Mouse (Mus musculus): ENCODE results near the gene Ralgapa2.
A peak's percentile ranks its signal among the peaks of the same experiment; 100 is the strongest.

Ralgapa2 gene

DNA sequence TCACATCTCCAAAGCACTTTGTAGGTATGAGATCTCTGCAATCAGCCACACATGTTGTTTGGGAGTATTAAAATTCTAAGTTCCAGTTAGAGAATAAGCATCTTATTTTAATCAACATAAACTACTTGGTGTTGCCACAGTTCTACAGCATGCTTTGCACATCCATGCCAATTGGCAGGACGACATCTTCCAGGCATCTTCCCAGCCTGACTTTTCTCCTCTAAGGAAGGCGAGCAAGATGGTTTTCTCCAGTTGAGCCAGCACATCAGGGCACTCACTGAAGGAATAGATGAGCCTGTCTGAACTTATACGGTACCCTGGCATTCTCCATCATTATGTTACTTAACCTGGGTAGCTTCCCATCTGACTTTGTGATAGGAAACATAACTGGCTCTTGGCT is 83.4 kb downstream of the Ralgapa2 start:
- no peak for DNase-seq (ENCODE audit: low spot score)

DNA sequence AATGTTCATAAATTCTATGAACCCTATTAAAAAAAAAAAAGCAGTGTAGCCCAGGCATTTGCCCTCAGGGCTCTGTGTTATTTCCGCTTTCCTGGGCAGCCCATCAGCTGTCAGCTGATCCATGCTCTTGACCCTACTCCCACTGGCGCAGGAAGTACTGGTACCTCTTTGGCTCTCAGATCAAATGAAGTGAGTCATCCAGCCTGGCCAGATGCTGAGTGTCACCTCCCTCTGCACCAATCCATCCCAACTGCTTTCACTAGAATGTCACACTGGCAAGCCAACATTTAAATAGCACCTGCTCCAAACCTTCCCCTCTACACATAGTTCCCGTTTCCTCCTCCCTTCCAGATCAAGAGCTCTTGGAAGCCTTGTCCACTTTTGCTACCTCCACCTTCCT is 84.8 kb downstream of the Ralgapa2 start:
- no peak for DNase-seq (ENCODE audit: low spot score)

DNA sequence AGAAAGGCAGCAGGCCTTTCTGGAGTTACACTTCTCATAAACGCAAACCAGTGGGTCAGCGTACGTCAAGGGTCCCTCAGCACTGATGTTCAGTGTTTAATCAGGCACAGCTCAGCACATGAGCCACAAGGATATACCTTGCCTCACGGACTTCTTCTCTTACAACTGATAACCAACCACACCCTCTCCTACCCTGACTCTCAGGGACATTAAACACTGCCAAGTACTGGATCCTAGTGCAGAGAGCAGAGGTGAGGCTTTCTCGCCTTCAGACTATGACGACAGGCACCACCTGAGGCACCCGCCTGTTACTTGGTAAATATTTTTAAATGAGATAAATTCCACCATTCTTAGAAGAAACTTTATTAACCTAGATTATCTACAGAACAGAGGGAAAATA is 85.8 kb downstream of the Ralgapa2 start:
- DNase-seq (ENCODE audit: low spot score) = no peak

DNA sequence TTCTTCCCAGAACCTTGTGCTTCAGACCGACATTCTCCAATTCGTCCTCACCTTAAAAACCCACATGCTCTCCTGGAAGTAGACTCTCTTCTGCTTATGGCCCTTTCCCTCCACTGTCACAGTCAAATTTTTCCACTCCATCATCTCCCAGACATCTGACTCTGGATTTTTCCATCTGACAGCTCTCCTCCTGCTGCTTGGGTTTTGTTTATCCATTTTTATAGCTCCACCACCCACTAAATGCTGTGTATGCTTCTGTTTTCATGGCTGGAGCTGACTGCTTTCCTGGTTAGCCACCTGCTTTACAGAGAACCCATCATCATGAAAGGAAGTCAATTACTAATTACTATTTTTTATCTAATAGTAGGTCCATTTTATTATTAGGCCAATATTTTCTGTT is 86.9 kb downstream of the Ralgapa2 start:
- DNase-seq (ENCODE audit: low spot score) = no peak

DNA sequence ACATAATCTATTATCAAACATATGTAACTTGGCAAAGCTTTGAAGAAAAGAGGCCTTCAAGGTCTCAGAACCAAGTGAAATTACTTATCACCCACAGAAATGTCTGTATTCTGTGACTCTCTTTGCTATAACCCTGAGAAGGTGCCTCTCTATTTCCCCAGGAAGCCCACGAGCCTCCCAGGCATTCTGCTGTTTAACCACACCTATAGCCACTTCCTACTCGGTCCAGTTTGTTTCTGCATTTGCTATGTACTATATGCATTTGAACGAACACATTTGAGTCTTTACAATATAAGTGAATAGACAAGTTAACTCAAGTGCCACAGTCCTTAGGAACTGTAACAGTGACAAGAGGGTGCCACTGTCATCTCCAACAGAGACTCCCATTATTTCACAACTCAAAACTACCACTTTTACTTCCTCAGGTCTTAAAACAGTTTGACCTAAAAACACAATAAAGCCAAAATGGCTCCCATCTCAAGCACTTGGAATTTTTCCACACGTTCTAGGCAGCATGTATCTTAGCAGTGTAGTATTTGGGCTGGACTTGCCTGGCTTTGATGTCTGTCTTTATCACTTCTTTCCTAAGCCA is 88.3 kb downstream of the Ralgapa2 start:
- no peak for DNase-seq (ENCODE audit: low spot score)

DNA sequence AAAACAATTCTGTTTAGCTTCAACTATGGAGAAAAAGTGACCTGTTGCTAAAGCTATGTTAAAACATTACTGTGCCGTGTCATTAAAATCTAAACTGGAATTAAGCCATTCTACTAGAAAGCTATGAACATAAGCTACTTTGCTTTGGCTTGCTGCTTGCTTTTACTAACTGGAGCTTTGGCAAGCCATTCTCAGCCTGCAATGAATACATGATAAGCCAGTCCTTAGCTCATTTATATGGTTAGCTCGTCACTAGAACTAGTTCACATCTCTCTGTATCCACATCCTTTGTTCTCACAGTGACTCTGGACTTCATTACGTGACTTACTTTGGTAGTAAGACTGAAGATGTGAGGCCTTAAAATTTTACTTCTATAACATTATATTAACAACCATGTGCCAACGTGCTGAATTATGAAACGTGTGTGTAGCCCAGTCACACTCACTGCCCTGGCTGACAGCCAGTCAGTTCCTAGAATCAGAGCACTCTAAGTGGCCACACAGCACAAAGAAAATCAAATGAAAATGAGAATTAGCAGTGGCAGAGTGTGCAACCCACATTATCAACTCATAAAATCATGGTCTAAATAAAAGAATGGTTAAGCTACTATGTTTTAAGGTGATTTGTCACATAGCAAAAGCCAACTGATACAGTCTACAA is 89.0 kb downstream of the Ralgapa2 start:
- no peak for DNase-seq (ENCODE audit: low spot score)

DNA sequence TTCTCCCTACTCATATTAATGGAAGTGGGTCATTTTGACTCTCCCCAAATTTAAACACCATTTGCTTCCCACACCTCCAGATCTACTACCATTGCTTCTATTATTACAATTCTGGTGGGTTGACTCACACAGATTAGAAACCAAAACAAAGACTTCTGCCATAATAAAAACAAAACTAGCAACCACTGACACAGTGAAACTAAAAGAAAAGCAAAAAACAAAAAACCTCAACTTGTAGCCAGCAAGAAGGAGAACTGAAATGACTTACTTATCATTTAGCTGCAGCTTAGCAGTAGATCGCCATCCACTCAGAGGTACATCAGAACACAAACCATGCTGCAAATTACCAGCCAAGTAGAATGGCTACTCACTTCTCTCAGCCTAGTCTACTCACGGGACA is 95.9 kb downstream of the Ralgapa2 start:
- DNase-seq (ENCODE audit: low spot score) = no peak

DNA sequence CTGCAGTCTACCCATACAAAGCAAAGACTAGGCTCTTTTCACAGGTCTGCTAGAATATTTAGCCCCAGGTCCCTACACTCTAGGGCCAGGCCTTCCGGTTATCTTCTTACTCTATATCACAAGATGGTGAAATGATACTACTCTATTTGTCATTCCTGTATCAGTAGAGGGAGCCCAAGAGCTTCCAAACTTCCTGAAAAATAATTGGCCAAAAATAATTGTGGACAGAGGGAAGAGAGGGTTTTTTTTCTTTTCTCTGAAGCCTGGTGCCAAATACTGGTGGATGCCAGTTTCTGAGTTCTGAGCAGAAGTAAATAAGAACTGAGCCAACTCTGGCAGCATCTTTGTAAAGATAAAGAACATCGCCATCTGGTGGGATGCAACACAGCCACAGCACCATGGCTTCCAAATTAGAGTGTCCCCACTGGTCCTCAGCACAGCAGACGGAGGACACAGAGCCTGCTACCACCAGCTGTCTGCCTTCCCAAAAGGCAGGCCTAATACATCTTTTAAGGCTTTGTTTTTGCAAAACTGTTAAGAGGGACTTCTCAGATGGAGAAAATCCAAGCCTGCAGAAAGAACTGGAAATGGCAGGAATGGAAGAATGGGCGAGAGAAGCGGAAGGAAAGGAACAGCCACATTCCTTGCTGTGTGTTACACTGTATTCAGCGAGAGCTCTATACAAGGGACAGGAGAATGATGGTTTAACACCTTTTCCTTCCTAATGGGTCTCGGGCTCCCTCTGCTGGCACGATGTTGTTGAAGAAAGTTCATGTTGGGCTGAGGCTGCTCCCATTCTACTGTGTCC is 97.5 kb downstream of the Ralgapa2 start:
- DNase-seq (ENCODE audit: low spot score) = peak; percentile 46

DNA sequence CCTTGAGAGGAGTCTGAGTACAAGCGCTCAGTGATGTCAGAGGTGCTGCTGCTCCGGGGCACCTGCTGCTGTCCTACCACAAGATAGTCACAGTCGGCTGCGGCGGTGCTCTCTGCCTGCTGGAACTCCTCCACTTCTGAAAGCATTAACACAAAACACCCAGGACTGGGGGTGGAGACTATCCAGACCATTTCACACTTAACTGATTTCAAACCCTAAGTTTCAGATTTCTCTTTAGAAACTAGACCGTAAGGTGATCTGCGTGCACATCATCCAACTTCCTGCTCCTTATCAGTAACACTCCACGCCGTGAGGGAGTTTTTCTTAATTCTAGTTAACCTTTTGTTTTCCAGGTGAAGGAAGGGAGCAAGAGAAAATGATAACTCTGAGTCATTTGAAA is 99.4 kb downstream of the Ralgapa2 start:
- DNase-seq (ENCODE audit: low spot score) = no peak

DNA sequence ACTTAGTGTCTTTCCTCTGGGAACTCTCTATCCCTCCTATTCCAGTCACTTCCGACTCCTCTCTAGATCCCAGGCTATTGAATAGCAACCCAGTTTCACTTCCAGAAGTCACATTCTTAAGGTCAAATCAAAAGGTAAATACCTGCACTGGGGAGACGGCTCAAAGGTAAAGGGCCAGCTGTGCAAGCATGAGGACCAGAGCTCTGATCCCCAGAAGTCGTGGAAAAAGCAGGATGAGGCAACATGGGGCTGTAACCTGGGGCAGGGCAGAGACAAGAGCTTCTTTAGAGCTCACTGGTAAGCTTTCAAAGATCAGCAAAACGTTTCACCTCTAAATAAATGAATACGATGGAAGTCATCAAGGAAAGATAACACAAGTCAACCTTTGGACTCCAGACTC is 100.2 kb downstream of the Ralgapa2 start:
- DNase-seq (ENCODE audit: low spot score) = no peak

DNA sequence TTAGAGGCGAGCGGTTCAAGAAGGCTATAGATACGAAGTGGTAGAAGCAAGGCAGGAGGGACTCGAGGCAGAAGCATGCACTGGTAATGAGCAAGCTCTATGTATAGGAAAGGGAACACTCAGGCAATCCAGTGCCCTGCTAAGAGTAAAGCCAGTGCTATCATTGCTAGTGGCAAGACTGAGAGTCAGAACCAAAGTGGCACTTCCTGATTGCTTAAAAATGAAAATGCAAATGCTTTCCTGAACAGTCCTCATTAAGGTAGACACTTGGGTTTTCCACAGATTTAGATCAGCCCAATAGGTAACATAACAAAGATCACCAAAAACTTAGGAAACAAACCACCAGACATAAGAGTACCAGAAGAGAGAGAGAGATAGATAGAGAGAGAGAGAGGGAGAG is 105.1 kb downstream of the Ralgapa2 start:
- no peak for DNase-seq (ENCODE audit: low spot score)

DNA sequence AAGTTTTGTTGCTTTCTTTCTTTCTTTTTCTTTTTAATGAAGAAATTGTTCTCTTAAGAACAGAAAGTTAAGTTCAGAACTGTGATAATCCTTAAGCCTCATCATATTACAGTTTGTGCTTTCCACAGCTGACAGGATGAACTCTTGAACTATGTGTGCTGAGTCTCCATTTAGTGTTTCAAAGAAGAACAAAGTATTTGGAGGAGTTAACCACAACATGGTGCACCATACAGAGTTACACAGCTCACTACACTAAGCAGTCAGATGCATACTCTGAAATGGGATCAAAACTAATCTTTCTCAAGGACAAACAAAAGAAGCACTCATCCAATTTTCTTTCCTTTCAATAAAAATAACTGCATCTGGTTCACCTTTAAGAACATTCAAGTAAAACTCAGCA is 110.6 kb downstream of the Ralgapa2 start:
- no peak for DNase-seq (ENCODE audit: low spot score)

DNA sequence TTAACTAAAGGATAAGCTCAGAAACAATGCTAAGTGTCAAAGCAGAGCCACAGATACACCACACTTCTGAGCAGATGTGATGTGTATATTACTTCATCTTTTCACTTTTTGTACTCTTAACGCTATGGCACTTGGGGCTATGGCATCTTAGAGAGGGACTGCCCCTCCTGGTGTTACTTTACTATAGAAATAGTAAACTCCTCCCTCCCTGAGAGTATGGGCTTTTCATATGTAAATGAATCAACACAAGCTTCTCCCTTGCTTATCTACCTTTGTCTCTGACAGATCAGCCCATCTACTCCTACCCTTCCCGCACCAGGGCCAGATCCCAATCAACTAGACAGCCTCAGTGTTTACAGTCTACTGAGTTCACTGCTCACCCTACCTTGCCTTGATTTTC is 111.4 kb downstream of the Ralgapa2 start:
- DNase-seq (ENCODE audit: low spot score) = no peak

DNA sequence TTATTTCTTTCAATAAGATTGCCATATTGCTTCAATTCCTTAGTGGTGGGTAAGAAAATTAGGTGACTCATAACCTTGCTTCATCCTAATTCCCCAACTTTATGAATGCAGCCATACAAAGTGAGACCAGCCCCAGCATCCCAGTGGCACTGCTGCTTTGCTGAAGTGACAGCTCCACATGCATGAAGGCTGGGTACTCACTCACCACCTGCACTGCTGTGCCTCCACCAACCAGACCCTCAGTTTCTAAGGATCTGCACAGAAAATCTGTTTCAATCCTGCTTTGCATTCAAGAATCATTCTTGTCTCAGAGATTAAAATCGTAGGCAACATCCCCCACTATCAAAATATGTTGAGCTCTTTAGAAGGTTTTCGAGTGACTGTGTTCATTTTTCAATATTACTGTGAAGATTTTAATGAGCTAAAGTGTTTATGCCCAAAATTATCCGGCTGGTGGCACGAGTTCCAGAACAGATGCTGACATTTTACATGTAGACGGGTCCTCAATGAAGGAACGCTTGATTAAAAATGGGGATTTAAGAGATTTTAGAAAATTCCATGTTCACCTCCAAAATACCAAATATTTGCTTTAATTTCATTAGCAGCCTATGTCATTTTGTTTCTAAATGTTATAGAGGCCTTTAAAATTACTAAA is 113.8 kb downstream of the Ralgapa2 start:
- no peak for DNase-seq (ENCODE audit: low spot score)

DNA sequence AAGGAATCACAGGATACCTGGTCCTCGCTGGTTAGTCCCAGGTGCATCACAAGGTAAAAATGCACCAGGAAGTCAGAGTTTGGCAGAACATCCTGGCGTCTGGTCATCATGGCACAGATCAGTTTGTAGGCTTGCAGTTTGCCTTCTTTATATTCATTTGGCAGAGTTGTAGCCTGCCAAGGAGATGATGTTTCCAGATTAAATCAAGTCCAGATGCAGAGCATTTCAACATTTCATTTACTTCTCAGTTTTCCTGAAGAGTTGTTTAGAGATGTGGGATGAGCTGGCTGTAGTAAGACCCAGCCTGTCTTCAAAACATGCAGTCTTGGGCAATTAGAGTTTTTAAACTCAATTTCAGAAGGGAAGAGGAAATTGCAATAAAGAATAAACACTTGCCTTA is 124.9 kb downstream of the Ralgapa2 start:
- no peak for DNase-seq (ENCODE audit: low spot score)

DNA sequence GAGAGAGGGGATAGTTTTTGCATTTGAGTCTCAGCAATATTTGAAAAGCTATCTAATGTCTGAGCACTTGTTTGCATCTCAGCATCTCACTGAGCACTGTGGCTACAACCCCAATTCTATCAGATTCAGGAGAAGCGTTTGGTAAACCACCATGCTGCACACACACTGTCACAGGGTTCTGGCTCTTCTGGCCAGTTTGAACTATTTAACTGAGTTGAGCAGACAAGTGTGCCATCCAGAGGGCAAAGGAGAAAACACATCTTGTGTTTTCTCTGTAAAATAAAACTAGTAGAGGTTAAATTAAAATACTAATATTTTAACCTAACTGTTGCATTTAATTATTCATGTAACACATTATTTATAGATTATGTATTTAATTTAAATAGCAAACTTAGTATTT is 127.6 kb downstream of the Ralgapa2 start:
- no peak for DNase-seq (ENCODE audit: low spot score)

DNA sequence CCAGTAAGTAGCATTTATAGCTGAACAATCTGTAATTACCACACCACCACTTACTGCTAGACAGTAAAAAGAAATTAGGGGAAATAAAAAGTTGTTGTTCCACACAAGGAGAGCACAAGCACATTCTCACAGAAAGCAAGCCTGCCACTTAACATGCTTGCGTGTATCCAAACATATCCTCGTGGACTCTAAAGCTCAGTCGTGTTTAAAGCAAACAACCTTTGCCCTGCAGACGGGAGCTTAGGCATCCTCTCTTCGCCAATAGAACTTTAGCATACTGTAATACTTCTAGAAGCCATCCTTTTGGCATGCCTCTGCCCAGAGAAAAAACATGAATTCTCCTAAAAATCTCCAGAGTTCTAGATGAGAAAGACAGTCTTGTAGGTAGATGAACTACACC is 135.9 kb downstream of the Ralgapa2 start:
- no peak for DNase-seq (ENCODE audit: low spot score)

DNA sequence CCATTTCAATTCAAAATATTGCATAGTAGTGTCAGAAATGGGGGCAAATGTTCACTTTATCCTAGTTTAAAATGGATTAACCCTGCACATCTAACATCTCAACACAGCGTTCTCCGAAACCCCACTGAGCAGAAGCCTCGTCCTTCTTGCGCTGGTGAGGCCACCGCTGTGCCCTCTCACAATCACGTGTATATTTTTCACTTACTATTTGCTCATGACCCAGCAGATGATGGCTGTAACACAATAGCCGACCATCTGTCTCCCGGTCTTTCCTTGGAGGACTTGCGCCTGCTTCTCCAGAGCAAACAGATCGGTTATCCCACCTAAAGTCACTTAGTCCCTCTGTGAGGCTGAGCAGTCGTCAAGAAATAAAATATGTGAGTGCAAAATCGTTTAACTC is 146.0 kb downstream of the Ralgapa2 start:
- no peak for DNase-seq (ENCODE audit: low spot score)

DNA sequence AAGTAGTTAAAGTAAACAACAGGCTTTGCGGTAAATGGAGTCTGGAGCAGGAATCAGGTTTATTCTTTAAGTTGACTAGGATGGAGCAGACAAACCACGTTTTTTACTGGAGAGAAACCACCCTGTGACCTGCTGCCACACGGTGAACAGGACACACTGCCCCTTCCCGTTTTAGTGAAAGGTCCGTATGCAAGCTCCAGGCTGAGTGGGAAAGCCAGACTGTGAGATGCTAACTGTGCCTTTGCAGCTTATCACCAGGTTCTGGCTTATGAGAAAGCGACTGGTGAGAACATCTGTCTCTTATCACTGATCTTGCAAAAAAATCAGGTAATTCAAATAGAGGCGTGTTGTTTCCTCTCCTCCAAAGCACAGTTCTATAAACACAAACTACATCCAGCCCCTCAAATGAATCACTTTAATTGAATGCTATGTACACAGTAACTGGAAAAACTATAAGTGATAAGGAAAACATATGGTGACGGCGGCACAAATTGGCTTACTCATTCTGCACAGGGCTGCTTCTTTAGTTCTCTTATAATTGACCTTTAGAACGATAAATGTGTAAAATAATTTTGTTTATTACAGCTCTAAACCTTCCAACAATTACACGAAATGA is 146.7 kb downstream of the Ralgapa2 start:
- no peak for DNase-seq (ENCODE audit: low spot score)

DNA sequence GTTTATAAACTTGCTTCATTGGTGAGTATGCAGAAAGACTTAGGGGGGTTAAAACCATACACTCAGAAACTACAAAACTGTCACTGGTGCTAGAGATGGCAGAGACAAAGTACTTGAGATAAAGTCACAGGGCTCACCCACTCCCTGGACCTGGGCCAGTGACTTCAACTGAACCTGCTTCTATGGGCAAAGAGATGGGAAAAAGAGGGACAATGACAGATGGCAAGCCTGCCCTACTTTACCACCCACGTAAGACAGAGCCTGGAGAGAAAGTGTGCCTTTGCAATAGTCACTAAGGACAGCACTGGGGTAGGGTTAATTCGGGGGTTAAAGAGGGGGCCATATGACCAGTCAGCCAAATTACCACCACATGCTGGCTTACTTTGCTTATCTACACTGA is 148.7 kb downstream of the Ralgapa2 start:
- no peak for DNase-seq (ENCODE audit: low spot score)

DNA sequence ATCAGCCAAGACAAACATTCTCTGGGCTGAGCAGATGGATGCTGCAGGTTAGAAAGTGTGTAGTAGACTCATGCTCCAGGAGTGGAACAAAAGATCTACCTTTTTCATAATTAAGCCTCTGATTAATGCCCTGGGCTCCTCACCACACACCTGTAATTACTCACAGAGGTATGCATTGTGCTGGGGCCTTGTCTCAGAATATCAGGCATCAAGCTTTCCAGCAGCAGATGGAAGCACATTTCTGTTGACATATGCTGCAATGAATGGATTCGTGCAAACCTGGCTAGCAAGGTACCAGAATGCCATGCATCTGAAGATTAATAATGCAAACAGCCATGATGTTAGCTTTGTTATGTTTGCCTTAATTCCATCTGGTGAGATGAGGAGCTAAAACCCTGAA is 149.2 kb downstream of the Ralgapa2 start:
- DNase-seq (ENCODE audit: low spot score) = no peak

DNA sequence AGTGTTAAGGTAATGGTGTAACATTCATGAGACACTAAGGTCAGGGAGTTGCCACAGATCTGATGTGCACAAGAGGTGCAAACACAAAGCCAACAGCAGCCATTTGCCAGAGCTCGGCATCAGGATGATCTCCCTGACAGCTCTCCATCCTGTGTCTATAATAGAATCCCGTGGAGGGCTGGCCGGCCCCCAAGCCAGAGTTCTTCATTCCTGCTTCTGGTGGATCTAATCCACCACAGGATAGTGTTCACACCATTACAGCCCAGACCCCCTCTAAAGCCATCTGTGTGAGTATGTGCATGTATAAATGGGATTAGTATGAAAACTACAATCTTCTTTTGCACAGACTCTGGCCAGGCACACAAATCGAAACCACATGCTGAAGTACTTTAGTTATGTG is 150.2 kb downstream of the Ralgapa2 start:
- no peak for DNase-seq (ENCODE audit: low spot score)

DNA sequence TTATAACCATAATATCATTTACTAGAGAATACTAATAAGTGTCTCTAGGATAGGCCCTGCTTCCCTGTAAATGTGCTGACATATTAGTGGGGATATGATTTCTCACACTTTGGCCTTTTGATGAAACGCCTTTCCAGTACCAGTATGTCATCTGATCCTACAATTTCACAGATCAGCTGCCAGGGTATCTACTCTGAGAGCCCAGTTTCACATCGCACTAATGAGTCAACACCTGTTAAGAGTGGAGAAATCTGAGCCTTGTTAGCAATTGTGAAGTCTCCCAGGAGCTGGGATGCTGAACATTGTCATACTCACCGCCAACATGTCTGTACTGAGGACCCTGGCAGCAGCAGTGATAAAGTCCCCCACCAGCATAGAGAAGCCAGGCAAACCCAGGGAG is 151.1 kb downstream of the Ralgapa2 start:
- DNase-seq (ENCODE audit: low spot score) = no peak

Measured in ovary, postnatal 10 days (tissue).